14 mouse cellular contexts compared by ENCODE assay signal in genomic region chr8:11299317-11299602, GRCm38 (mm10). TPM values are rescaled to one million over a fixed set of nuclear protein-coding genes. Genes with fewer than 3 reads are reported as not detected.
DNase-seq lines count a peak whose midpoint lies in the region; ATAC-seq and TF ChIP-seq lines count a peak whose summit lies in the region.
"Had no signal": no experiment of that assay in that cellular context is flagged by ENCODE, and none has a peak within 500 bp of the region (broad histone marks: within the 10 kb centered on the region; RNA-seq: fewer than 3 reads in every experiment).

No protein-coding gene starts in this region.

- H3K27me3 ChIP-seq in heart, postnatal 0 days (ENCODE audit: control insufficient read depth, insufficient read depth, low read length) = no peaks in the 10 kb centered on the region
- H3K27me3 ChIP-seq in midbrain, embryonic 11.5 days (ENCODE audit: control insufficient read depth, insufficient read depth, low read length) = no peaks in the 10 kb centered on the region
- H3K27me3 ChIP-seq in midbrain, embryonic 15.5 days (replicated peaks) = no peaks in the 10 kb centered on the region
- no peaks in the 10 kb centered on the region for H3K27me3 ChIP-seq in intestine, postnatal 0 days (replicated peaks; ENCODE audit: control insufficient read depth, insufficient read depth, low read length)
- H3K27me3 ChIP-seq in cerebellum, adult 2 months (ENCODE audit: control insufficient read depth, insufficient read depth, low read length) = no peaks in the 10 kb centered on the region; the same call in 1 of the 2 replicates
- H3K27me3 ChIP-seq: forebrain, embryonic 13.5 days; neural tube, embryonic 15.5 days had no signal

- peak overlapping the region; percentile 89 for H3K27ac ChIP-seq in heart, postnatal 0 days (ENCODE audit: low read depth)
- H3K27ac ChIP-seq in midbrain, embryonic 11.5 days (ENCODE audit: low read depth, low read length) = no peak overlapping the region
- no peak overlapping the region for H3K27ac ChIP-seq in midbrain, embryonic 15.5 days
- peak overlapping the region; percentile 9; the same call in 1 of the 2 replicates for H3K27ac ChIP-seq in intestine, postnatal 0 days (ENCODE audit: low read depth, low read length)
- H3K27ac ChIP-seq in cerebellum, adult 2 months (ENCODE audit: insufficient read depth, low read length) = no peak overlapping the region
- H3K27ac ChIP-seq: forebrain, embryonic 13.5 days; macrophage; neural tube, embryonic 15.5 days had no signal

- TF ChIP-seq EP300 in heart, postnatal 0 days (IDR thresholded peaks at IDR 0.05; ENCODE audit: low read depth) = no peak

- ATAC-seq in heart, postnatal 0 days (ENCODE audit: insufficient read depth, low read depth) = no peak
- no peak for ATAC-seq in midbrain, embryonic 11.5 days (ENCODE audit: low FRiP score)
- ATAC-seq in midbrain, embryonic 15.5 days (replicated peaks) = no peak
- no peak for ATAC-seq in intestine, postnatal 0 days
- ATAC-seq: CD4-positive, CD25-positive, alpha-beta regulatory T cell, adult 4 months; forebrain, embryonic 13.5 days had no signal

- no peak overlapping the region for H3K4me2 ChIP-seq in heart, postnatal 0 days (ENCODE audit: low read depth, low read length)
- no peak overlapping the region for H3K4me2 ChIP-seq in midbrain, embryonic 11.5 days
- no peak overlapping the region for H3K4me2 ChIP-seq in midbrain, embryonic 15.5 days
- H3K4me2 ChIP-seq in intestine, postnatal 0 days (replicated peaks; ENCODE audit: low read depth) = no peak overlapping the region
- H3K4me2 ChIP-seq: forebrain, embryonic 13.5 days; neural tube, embryonic 15.5 days had no signal

- no peak overlapping the region for H3K4me3 ChIP-seq in heart, postnatal 0 days (ENCODE audit: low read depth, low read length)
- H3K4me3 ChIP-seq in midbrain, embryonic 11.5 days (ENCODE audit: low read depth, low read length) = no peak overlapping the region
- H3K4me3 ChIP-seq in midbrain, embryonic 15.5 days = no peak overlapping the region
- no peak overlapping the region for H3K4me3 ChIP-seq in intestine, postnatal 0 days (ENCODE audit: low read depth, low read length)
- H3K4me3 ChIP-seq in cerebellum, adult 2 months (replicated peaks; ENCODE audit: insufficient read depth, low read depth, low read length) = no peak overlapping the region
- H3K4me3 ChIP-seq: forebrain, embryonic 13.5 days; neural tube, embryonic 15.5 days had no signal

- H3K9ac ChIP-seq in heart, postnatal 0 days (replicated peaks; ENCODE audit: low read depth, low read length) = no peak overlapping the region
- H3K9ac ChIP-seq in midbrain, embryonic 11.5 days (ENCODE audit: low read length) = no peak overlapping the region
- no peak overlapping the region for H3K9ac ChIP-seq in midbrain, embryonic 15.5 days
- H3K9ac ChIP-seq in intestine, postnatal 0 days (ENCODE audit: low read depth, low read length) = no peak overlapping the region
- H3K9ac ChIP-seq: forebrain, embryonic 13.5 days; neural tube, embryonic 15.5 days had no signal

- WGBS in heart, postnatal 0 days = 62% methylated on average over 3 of the region's 3 CpGs
- WGBS in midbrain, embryonic 11.5 days = 87% methylated on average over 3 of the region's 3 CpGs
- WGBS in midbrain, embryonic 15.5 days = 86% methylated on average over 3 of the region's 3 CpGs
- WGBS in intestine, postnatal 0 days = 35% methylated on average over 3 of the region's 3 CpGs
- 88% methylated on average over 3 of the region's 3 CpGs for WGBS in cerebellum, adult 2 months

- no peak for TF ChIP-seq POLR2A in cerebellum, adult 2 months (IDR thresholded peaks at IDR 0.05; ENCODE audit: borderline replicate concordance, insufficient read depth, low read length)

- no peaks in the 10 kb centered on the region for H3K9me3 ChIP-seq in heart, postnatal 0 days (replicated peaks; ENCODE audit: control insufficient read depth, low read length)
- H3K9me3 ChIP-seq in midbrain, embryonic 11.5 days (ENCODE audit: control insufficient read depth, low read length) = no peaks in the 10 kb centered on the region
- H3K9me3 ChIP-seq in midbrain, embryonic 15.5 days = no peaks in the 10 kb centered on the region
- H3K9me3 ChIP-seq in intestine, postnatal 0 days (ENCODE audit: control insufficient read depth) = no peaks in the 10 kb centered on the region
- H3K9me3 ChIP-seq: forebrain, embryonic 13.5 days; neural tube, embryonic 15.5 days had no signal

- intact Hi-C loops in heart, postnatal 10 days (cut with DNase I) = no loop called here

- DNase-seq in heart, postnatal 0 days (ENCODE audit: low spot score) = no peak
- DNase-seq in heart, postnatal 10 days = no peak
- peak; percentile 6 for DNase-seq in midbrain, embryonic 11.5 days (ENCODE audit: low spot score, missing footprints)
- no peak for DNase-seq in MN1 (ENCODE audit: low spot score)
- no peak for DNase-seq in cerebellum, adult 2 months
- DNase-seq: cerebellum, adult 9-11 months; liver; thymus, postnatal 36 days had no signal

- H3K36me3 ChIP-seq in heart, postnatal 0 days (replicated peaks; ENCODE audit: control insufficient read depth, insufficient read depth, low read length) = peaks cover 15% of the 10 kb centered on the region
- H3K36me3 ChIP-seq in midbrain, embryonic 11.5 days (ENCODE audit: control insufficient read depth, insufficient read depth, low read length) = no peaks in the 10 kb centered on the region
- no peaks in the 10 kb centered on the region for H3K36me3 ChIP-seq in midbrain, embryonic 15.5 days (replicated peaks)
- H3K36me3 ChIP-seq in intestine, postnatal 0 days (ENCODE audit: control insufficient read depth, insufficient read depth) = no peaks in the 10 kb centered on the region
- H3K36me3 ChIP-seq: neural tube, embryonic 15.5 days had no signal

- peaks cover 68% of the 10 kb centered on the region for H3K4me1 ChIP-seq in heart, postnatal 0 days (ENCODE audit: control insufficient read depth, insufficient read depth)
- H3K4me1 ChIP-seq in midbrain, embryonic 11.5 days (ENCODE audit: control insufficient read depth, insufficient read depth, low read length) = no peaks in the 10 kb centered on the region
- no peaks in the 10 kb centered on the region for H3K4me1 ChIP-seq in midbrain, embryonic 15.5 days
- H3K4me1 ChIP-seq in intestine, postnatal 0 days (replicated peaks; ENCODE audit: control insufficient read depth, insufficient read depth, low read length) = peaks cover 2% of the 10 kb centered on the region
- H3K4me1 ChIP-seq in cerebellum, adult 2 months (ENCODE audit: control insufficient read depth, insufficient read depth, low read length) = no peaks in the 10 kb centered on the region
- H3K4me1 ChIP-seq: forebrain, embryonic 13.5 days had no signal

- no peak for TF ChIP-seq CTCF in heart, postnatal 0 days (IDR thresholded peaks at IDR 0.05; ENCODE audit: low read depth)
- no peak for TF ChIP-seq CTCF in intestine, postnatal 0 days (IDR thresholded peaks at IDR 0.05; ENCODE audit: low read depth)
- TF ChIP-seq CTCF in cerebellum, adult 2 months (IDR thresholded peaks at IDR 0.05; ENCODE audit: borderline replicate concordance, insufficient read depth, low read depth, low read length) = no peak

RNA-seq across cellular contexts. Expression of gene Col4a2, which starts 13.3 kb away (rescaled TPM):
- 315 and 329 TPM in 2 replicates for total RNA-seq in heart, postnatal 0 days (2014; rRNA removed; ENCODE audit: low replicate concordance)
- 87.7 and 98.5 TPM in 2 replicates for polyA plus RNA-seq in heart, postnatal 0 days (2015; fragmentation: Nextera tagmentation; extraction: Ambion mirVana)
- 100 to 1,000 TPM; 697 to 713 TPM for total RNA-seq in heart, postnatal 10 days (2021)
- 28.5 and 34.1 TPM in 2 replicates for polyA plus RNA-seq in midbrain, embryonic 11.5 days (2014; fragmentation: Nextera tagmentation; extraction: Ambion mirVana)
- polyA plus RNA-seq in midbrain, embryonic 15.5 days (2015; fragmentation: Nextera tagmentation; extraction: Ambion mirVana) = 43.7 and 47.5 TPM in 2 replicates
- polyA plus RNA-seq in intestine, postnatal 0 days (2015; fragmentation: Nextera tagmentation; extraction: Ambion mirVana) = 44.5 and 44.8 TPM in 2 replicates
- polyA plus RNA-seq in cerebellum, adult 2 months (2012; rRNA removed) = 13.8 and 15.0 TPM in 2 replicates
- polyA plus RNA-seq: CD4-positive, CD25-positive, alpha-beta regulatory T cell, adult 4 months had no signal

RNA-seq across cellular contexts. Expression of gene Col4a1, which starts 13.4 kb away (rescaled TPM):
- total RNA-seq in heart, postnatal 0 days (2014; rRNA removed; ENCODE audit: low replicate concordance) = 921 and 1,061 TPM in 2 replicates
- 163 and 191 TPM in 2 replicates for polyA plus RNA-seq in heart, postnatal 0 days (2015; fragmentation: Nextera tagmentation; extraction: Ambion mirVana)
- 1,000 to 10,000 TPM; 1,260 to 1,378 TPM for total RNA-seq in heart, postnatal 10 days (2021)
- 105 and 115 TPM in 2 replicates for polyA plus RNA-seq in midbrain, embryonic 11.5 days (2014; fragmentation: Nextera tagmentation; extraction: Ambion mirVana)
- polyA plus RNA-seq in midbrain, embryonic 15.5 days (2015; fragmentation: Nextera tagmentation; extraction: Ambion mirVana) = 90.6 and 102 TPM in 2 replicates
- 84.5 and 85.5 TPM in 2 replicates for polyA plus RNA-seq in intestine, postnatal 0 days (2015; fragmentation: Nextera tagmentation; extraction: Ambion mirVana)
- 14.8 and 15.6 TPM in 2 replicates for polyA plus RNA-seq in cerebellum, adult 2 months (2012; rRNA removed)

Comparison
In these comparisons a context has a peak if more than half of its experiments do, and no peak if none do; other contexts are left out.
1. H3K27ac ChIP-seq: peak in heart, postnatal 0 days (single experiment) and intestine, postnatal 0 days (single experiment); none in midbrain, embryonic 11.5 days (single experiment), midbrain, embryonic 15.5 days (single experiment) and cerebellum, adult 2 months (single experiment).